Mouse (Mus musculus) left cerebral cortex, adult 8-10 months (tissue): ENCODE measurements around the gene Atg10. TPM values are rescaled to one million over a fixed set of nuclear protein-coding genes. Genes with fewer than 3 reads are reported as not detected.
A peak's percentile ranks its signal among the peaks of the same experiment; 100 is the strongest.

Experiments
- DNase-seq, 2 experiments: peaks; one replicate each; pipeline ENCODE4 v3.0.0; 2022; ENCODE audit warnings: low spot score in 2 of 2
- total RNA-seq, 4 experiments: library from RNA; stranded (reverse); gene quantifications; 2 replicates each; pipeline ENCODE4 v1.2.4; 2022

Atg10 gene
- total RNA-seq, 4 experiments from 2014 or later, result 19.2 to 21.1 (median 19.9) TPM

DNA sequence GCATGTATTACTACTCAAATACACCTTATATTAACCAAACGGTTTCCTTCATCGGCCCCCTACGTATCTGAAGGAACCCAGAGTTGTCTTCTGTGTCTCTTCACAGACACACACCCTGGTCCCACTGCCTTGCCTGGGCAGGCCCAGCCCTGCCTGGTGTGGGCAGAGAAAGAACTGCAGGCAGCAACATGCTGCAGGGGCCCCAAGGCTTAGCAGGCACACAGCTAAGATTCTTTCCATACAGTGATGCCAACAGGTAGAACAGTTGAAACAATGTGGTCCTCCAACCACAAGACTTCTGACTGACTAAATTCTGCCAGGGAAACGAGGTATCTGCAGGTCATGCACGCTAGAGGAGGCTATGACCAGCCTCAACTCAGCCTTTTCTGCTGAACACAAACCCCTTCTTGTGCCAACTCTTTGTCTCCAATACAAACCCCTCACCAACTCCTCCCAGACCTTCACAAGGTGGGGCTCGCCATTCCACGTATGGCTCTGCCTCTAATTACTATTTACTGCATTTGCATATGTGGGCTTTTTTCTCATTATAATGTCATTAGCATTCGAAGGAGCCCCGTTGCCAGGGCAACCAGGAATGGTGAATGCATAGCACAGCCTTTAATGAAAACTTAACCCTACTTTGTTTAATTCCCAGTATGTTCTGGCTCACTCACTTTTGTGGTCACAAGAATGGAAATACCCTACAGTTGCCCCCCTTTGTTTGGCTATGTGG lies 45.2 kb downstream of the Atg10 start:
- DNase-seq, result peak in 1 of 2 experiments; percentile 48

- no peak for DNase-seq
Observed at GRCm38 (mm10) chr13:91175347-91175746, 48.4 kb downstream of the Atg10 start.

GRCm38 (mm10) chr13:91171766-91172491 lies 51.8 kb downstream of the Atg10 start:
- no peak for DNase-seq

DNA sequence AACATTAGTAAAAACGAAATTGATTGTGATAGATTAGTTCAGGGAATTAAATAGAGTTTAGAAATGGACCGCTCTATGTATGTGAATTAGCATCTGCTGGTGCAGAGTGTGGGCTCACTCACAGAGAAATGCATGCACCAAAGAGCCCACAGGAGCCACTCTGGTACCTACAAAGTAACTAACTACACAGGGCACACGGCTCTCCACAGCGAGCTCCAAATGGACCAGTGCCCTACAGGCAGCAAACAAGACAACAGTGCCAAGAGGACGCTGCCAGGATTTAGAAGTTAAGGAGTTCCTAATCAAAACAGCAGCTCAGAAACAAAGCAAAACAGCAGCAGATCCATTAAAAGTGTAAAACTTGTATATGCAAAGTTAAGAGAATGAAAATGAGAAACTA lies 52.6 kb downstream of the Atg10 start:
- DNase-seq, result no peak

GRCm38 (mm10) chr13:91169529-91170319 lies 54.0 kb downstream of the Atg10 start:
- no peak for DNase-seq

DNA sequence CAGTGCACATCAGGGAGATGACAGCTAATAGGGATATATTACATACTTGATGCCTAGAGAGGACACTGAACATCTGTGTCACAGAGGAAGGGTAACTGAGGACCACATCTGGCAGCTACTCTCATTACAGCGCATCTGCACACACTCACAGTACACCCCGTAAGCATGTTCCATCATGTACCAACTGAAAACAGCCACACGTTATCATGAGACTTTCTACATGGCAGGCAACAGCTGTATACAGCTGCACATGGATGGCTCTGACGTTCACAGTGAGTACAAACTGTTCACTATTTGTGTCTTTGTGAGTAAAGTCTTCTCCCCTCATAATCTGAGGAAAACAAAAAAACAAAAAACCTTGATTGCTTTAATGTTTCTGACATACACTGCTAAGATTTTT lies 55.3 kb downstream of the Atg10 start:
- DNase-seq, result no peak

GRCm38 (mm10) chr13:91167561-91167960 lies 56.2 kb downstream of the Atg10 start:
- DNase-seq, result no peak

DNA sequence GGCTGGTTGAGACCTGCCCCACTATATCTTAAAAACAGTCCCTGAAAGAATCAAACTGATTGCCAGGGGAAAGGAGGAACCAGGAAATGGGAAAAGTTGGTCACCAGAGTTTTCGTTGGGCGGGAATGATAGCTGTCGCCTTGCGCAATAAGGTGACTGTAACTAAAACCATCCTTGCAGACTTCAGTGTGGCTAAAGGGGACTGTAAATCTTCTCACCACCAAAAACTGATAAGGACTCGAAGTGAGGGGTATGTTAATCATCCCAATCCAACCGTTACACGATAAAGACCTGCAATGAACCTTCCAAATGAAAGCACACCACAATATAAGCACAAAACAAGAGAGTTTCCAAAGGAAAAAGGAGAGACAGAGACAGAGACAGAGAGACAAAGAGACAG lies 57.5 kb downstream of the Atg10 start:
- DNase-seq, result no peak

DNA sequence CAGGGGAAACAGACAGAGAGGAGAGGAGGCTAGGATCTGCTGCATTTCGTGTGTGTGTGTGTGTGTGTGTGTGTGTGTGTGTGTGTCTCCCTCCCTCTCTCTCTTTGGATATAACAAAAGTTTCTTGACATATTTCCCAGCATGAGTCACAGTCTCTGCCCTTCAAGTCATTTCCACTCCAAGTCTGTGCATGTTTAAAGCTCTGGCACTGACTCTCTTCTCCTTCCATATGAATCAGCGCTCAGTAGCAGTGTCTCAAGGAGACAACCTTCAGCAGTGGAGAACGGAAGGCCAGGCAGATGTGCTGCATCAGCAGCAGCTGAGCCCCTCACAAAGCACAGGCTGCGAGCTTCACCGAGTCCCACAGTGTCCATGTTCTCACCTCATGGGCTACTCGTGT lies 58.6 kb downstream of the Atg10 start:
- peak in 1 of 2 experiments; percentile 56 for DNase-seq

GRCm38 (mm10) chr13:91163292-91163691 lies 60.5 kb downstream of the Atg10 start:
- no peak for DNase-seq

- DNase-seq, result no peak
Observed at GRCm38 (mm10) chr13:91162452-91162851, 61.3 kb downstream of the Atg10 start.

DNA sequence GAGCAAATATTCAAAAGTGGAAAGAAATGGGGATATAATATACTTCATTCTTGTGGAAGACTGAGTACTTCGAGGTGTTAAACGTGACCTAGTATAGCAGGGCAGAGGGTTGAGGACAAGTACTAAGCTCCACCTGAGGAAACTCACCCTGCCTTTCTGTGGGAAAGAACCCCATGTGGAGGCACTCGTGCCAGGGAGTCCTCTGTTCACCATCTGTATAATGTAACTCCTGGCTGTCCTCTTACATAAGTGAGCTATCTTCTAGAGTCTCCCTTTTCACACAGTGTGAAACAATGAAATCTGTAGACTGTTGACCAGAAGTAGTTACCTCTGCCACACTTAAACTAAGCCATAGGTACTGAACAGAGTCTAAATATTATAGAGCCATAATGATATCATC lies 63.2 kb downstream of the Atg10 start:
- no peak for DNase-seq

- no peak for DNase-seq
Observed at GRCm38 (mm10) chr13:91159881-91160280, 63.9 kb downstream of the Atg10 start.

- no peak for DNase-seq
Observed at GRCm38 (mm10) chr13:91157941-91158340, 65.8 kb downstream of the Atg10 start.

DNA sequence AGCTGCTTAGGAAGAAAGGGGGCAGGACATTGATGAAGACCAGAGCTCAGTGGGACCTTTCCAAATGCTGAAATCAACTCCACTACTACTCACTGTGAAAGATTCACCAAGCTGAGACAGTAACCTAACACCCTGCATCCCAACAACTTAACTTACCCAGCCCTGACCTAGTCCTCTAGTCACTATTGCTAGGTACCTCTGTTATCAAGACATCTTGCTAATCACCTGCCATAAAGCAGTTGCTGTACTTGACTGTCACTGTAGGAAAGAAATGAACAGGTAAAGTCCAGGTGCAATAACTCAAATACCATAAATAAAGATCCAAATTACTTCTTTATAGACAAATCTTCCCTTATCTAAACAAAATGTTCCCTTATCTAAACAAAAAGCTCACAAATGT lies 66.3 kb downstream of the Atg10 start:
- no peak for DNase-seq

GRCm38 (mm10) chr13:91156949-91157348 lies 66.8 kb downstream of the Atg10 start:
- no peak for DNase-seq

DNA sequence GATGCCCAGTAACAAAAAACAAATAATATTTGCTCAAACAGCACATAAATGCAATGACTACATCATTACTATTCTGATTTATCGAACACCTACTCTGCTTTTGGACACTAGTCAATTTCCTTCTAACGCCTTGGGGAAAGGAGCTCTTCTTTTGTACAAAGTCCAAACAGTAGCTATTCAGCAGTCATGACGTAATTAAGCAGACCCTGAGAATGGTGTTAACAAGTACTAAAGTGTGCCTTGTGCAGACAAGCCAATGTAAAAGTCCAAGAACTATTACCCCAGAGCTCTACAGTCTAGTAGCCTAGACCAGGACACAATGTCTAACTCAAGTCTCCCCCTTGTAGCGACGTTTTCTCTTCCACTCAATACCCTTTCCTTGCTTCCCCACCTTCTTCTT lies 67.5 kb downstream of the Atg10 start:
- no peak for DNase-seq

DNA sequence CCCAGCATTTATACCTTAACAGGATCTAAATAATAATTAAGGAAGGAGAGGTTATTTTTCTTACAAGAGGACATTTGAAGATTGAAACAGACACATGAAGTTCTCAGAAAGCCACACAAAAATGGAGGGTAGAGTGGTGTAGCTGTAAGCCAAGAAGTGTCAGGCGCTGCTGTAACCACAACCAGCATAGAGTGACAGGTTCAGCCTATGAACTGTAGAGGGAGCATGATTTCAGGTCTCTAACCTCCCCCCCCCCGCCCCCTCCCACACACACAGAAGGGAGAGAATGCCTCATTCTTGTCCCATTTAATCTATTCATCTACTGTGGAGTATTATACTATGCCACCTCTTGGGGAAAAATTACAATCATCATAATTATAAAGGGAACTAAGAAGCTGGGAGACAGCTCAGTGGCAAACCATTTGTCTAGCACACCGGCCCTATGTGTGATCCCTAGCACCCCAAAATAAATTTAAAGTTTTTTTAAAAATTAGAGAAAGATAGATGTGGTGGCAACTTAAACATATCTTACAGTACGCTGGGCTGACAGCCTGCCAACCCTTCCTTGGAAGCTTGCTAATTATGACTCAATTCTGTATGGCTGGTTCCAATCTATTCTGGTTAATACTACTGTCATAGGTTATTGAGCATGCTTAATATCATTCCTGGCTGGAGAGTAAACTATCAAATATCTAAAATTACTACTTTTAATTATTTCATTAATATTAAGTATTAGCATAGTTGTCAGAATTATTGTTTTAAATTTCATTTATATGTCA lies 68.2 kb downstream of the Atg10 start:
- no peak for DNase-seq

DNA sequence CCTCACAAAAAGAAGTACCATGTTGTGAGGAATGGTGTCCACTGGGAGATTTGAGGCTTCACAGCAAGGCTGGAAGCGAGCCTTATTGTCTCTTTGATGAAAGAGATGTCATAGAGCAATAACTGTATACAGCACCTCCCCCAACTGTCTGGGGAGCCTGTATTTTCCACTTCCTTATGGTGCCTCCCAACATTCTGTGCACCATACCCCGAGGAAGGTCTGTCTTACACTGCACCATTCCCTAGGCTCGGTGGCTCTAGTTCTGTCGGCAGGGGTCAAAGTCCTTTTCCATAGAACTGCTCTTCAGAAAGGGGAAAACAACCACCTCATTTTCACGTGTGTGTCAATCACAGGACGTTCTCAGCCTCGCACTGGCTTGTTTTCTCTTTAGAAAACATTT lies 69.1 kb downstream of the Atg10 start:
- no peak for DNase-seq

GRCm38 (mm10) chr13:91136337-91136736 lies 87.4 kb downstream of the Atg10 start:
- DNase-seq, result no peak

DNA sequence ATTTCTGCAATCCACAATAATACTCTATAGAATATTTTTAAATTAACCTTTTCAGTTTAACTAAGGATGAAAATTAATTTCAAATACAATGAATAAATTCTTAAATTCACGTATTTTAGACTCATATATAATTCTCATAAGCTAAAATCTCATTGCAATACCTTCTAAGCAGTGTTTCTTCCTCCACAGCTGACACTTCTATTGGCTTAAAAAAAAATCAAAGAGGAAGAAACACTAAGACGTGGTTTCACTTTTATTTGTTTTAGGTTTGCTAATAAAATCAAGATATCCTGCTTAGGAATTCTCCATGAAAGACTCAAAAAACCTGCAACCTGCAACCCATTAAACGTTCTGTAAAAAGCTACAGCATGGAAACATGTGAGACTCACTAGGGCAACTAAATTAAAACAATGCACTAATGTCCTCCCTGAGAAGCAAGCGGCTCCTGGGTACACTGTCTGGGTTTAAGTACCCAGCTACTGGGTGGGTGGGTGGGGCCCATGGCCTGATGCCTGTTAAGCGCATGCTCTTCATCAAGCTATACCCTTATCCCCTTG lies 90.4 kb downstream of the Atg10 start:
- DNase-seq, result no peak
